Mouse (Mus musculus): Measurements from ENCODE around the gene Ric8a. TPM values are rescaled to one million over a fixed set of nuclear protein-coding genes. Genes with fewer than 3 reads are reported as not detected.

The Ric8a gene
- polyA plus RNA-seq, 1 experiment from 2014 or later, result 53.0 TPM

DNA sequence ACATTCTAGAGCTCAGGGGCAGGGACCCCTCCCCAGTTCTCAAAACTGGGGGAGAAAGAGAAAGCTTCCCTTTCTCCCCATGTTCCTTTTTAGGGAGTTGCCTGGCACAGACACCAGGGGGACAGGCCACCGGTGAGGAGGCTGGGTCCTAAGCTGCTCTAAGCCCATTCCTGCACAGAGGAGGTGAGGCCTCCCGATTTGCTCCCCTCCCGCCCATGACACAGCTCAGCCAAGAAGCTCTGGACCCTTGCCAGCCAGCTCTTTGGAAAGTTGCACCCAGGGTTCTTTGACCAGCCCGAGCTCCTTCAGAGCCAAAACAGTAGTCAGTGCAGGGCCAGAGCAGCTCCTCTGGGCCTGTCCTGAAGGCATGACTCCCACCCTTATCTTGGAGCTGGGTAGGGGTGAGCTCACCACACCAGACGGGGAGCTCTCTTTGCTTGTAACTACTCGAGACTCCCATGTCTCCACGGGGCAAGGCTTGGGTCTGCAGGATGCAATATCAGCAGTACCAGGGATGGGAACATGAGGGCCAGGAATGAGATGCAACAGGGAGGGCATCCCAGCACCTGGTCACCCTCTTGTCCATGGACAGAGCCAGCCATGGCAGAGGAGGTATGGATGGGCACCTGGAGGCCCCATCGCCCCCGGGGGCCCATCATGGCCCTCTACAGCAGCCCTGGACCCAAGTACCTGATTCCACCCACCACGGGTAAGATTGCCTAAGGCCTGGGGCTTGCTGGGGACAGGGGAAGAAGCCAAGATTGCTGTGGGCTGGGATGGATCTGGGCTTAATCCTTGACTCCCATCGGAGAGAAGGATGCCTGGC lies 8.8 kb upstream of the Ric8a start, which contains the start of gene Odf3:
Gene Odf3 (plus strand): TSS at position 51 of the 826 bp plus-strand sequence.
- Histone ChIP-seq H3K9ac (replicated peaks) (peak within 1 kb of the TSS; percentile 18; the same call in 1 of the 2 replicates), H3K27ac (no peak within 1 kb of the TSS), H3K27me3 (peaks cover 26% of the 10 kb centered on the region), H3K4me1 (replicated peaks) (no peaks in the 10 kb centered on the region; the same call in 1 of the 2 replicates), H3K4me2 (no peak within 1 kb of the TSS), H3K4me3 (replicated peaks) (no peak within 1 kb of the TSS), H3K36me3 (peaks cover 18% of the 10 kb centered on the region), H3K9me3 (no peaks in the 10 kb centered on the region)
- 72% methylated on average over 11 of the region's 11 CpGs for WGBS
- ATAC-seq (ENCODE audit: insufficient number of reproducible peaks, insufficient read depth, low FRiP score, low TSS enrichment, low read depth), result no peak

DNA sequence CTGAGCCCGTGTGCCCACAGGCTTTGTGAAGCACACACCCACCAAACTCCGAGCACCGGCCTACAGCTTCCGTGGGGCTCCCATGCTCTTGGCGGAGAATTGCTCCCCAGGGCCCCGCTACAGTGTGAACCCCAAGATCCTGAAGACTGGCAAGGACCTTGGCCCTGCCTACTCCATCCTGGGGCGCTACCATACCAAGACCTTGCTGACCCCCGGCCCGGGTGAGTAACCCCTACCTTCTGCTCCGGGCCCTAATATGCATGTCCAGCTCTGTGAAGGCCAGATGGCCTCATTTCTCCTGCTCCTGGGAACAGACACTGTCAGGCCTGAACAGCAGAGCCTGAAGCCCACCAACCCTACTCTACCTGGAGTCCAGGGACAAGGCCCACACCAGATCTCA lies 8.2 kb upstream of the Ric8a start:
- H3K36me3 ChIP-seq, result peaks cover 24% of the 10 kb centered on the region
- WGBS, result 91% methylated on average over 10 of the region's 10 CpGs
- no peak for ATAC-seq (ENCODE audit: insufficient number of reproducible peaks, insufficient read depth, low FRiP score, low TSS enrichment, low read depth)

DNA sequence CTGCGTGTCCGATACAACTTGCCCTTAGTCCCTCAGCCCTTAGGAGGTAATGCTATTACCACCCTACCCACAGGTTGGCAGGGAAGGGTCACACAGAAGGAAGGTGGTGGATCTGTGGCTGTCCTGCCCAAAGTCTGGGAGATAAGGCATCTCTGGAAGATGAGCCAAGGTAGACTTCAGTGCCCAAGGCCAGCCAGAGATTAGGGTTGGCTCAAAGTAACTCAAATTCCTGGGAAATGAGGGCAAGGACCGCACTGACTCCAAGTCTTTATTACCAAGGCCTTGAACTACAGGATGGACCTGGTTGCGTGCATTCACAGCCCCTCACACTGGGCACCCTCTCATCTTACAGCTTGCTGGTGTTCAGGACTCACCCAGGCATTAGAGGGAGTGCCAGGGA lies 4.8 kb upstream of the Ric8a start:
- Histone ChIP-seq H3K9ac (replicated peaks) (no peak overlapping the region), H3K4me1 (replicated peaks) (peaks cover 9% of the 10 kb centered on the region), H3K9me3 (no peaks in the 10 kb centered on the region), H3K36me3 (peaks cover 35% of the 10 kb centered on the region), H3K27ac (no peak overlapping the region), H3K4me2 (no peak overlapping the region), H3K27me3 (peaks cover 5% of the 10 kb centered on the region; the same call in 1 of the 2 replicates), H3K4me3 (replicated peaks) (no peak overlapping the region)
- WGBS, result 97% methylated on average over 4 of the region's 4 CpGs
- ATAC-seq (ENCODE audit: insufficient number of reproducible peaks, insufficient read depth, low FRiP score, low TSS enrichment, low read depth), result no peak

More for the DNA sequence above, 8.2 kb upstream of the Ric8a start:
- no peak overlapping the region; the same call in 1 of the 2 replicates for H3K9ac ChIP-seq (replicated peaks)
- no peak overlapping the region for H3K27ac ChIP-seq
- peaks cover 20% of the 10 kb centered on the region for H3K27me3 ChIP-seq
- H3K4me1 ChIP-seq (replicated peaks), result no peaks in the 10 kb centered on the region; the same call in 1 of the 2 replicates
- H3K4me3 ChIP-seq (replicated peaks), result no peak overlapping the region
- no peak overlapping the region for H3K4me2 ChIP-seq
- H3K9me3 ChIP-seq, result no peaks in the 10 kb centered on the region

DNA sequence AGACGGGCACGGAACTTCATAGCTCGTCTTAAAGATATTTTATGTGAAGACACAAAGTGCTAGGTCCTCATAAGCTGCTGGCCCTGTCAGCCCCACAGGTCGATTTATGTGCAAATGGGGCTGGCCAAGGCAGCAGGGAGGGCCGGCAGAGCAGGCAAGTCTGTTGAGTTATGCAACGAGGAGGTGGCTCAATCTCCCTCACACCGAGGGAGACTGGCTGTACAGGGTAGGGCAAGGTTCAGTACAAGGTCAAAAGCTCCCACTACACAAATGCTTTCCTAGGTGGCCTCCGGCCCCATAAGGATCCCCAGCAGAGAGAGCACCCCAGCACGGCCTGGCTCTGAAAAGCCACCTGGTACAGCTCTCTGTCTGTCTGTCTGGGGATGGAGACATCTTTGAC lies 3.4 kb upstream of the Ric8a start:
- H3K36me3 ChIP-seq, result peaks cover 39% of the 10 kb centered on the region
- ATAC-seq (ENCODE audit: insufficient number of reproducible peaks, insufficient read depth, low FRiP score, low TSS enrichment, low read depth), result no peak
- 87% methylated on average over 9 of the region's 9 CpGs for WGBS
- peaks cover 18% of the 10 kb centered on the region for H3K4me1 ChIP-seq (replicated peaks)
- H3K9me3 ChIP-seq, result no peaks in the 10 kb centered on the region
- H3K27ac ChIP-seq, result no peak overlapping the region
- H3K27me3 ChIP-seq, result no peaks in the 10 kb centered on the region
- H3K4me2 ChIP-seq, result no peak overlapping the region
- no peak overlapping the region for H3K4me3 ChIP-seq (replicated peaks)
- H3K9ac ChIP-seq (replicated peaks), result no peak overlapping the region

DNA sequence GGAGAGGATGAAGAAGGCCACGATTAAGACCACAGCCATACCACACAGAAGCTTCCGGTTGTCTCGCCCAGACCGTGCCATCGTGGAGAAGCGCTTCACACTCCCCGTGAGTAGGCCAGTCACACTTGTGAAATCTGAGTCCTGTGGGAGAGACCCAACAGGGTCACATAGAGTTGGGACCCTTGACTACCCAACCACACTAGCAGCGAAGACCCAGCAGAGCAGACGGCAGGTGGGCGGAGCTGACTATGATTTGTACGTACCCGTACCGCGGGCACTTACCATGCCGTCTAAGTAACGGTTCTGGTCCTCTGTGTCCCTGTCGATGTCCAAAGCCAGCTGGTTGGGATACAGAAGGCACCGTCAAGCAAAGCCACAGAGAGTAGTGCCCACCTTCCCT lies 2.3 kb upstream of the Ric8a start:
- Histone ChIP-seq H3K27ac (no peak overlapping the region), H3K4me3 (replicated peaks) (no peak overlapping the region)

DNA sequence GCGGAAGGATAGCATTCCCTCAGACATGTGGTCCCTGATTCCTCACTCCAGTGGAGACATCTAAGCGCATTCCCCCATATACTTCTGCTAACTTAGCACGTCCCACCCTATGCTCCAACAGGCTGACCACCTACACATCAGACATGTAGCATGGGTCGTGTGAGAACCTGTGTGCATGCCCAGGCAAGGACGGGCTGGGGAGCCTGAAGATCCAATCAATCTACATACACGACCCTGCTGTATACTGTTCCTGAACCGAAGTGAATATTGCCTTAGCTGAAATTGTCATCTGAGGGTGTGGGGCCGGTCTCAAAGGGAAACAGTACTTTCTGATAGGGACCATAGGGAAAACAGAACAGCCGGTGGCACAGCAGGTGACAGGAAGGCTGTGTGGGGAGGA lies 1.6 kb upstream of the Ric8a start:
- H3K27ac ChIP-seq, result no peak overlapping the region
- WGBS, result 72% methylated on average over 9 of the region's 9 CpGs
- ATAC-seq (ENCODE audit: insufficient number of reproducible peaks, insufficient read depth, low FRiP score, low TSS enrichment, low read depth), result no peak

More for the DNA sequence above, 2.3 kb upstream of the Ric8a start:
- peaks cover 50% of the 10 kb centered on the region for H3K36me3 ChIP-seq
- H3K27me3 ChIP-seq, result no peaks in the 10 kb centered on the region
- WGBS, result 92% methylated on average over 18 of the region's 18 CpGs
- H3K9ac ChIP-seq (replicated peaks), result peak overlapping the region; percentile 90; the same call in 1 of the 2 replicates
- no peaks in the 10 kb centered on the region for H3K9me3 ChIP-seq
- H3K4me1 ChIP-seq (replicated peaks), result peaks cover 25% of the 10 kb centered on the region
- no peak for ATAC-seq (ENCODE audit: insufficient number of reproducible peaks, insufficient read depth, low FRiP score, low TSS enrichment, low read depth)
- no peak overlapping the region for H3K4me2 ChIP-seq

DNA sequence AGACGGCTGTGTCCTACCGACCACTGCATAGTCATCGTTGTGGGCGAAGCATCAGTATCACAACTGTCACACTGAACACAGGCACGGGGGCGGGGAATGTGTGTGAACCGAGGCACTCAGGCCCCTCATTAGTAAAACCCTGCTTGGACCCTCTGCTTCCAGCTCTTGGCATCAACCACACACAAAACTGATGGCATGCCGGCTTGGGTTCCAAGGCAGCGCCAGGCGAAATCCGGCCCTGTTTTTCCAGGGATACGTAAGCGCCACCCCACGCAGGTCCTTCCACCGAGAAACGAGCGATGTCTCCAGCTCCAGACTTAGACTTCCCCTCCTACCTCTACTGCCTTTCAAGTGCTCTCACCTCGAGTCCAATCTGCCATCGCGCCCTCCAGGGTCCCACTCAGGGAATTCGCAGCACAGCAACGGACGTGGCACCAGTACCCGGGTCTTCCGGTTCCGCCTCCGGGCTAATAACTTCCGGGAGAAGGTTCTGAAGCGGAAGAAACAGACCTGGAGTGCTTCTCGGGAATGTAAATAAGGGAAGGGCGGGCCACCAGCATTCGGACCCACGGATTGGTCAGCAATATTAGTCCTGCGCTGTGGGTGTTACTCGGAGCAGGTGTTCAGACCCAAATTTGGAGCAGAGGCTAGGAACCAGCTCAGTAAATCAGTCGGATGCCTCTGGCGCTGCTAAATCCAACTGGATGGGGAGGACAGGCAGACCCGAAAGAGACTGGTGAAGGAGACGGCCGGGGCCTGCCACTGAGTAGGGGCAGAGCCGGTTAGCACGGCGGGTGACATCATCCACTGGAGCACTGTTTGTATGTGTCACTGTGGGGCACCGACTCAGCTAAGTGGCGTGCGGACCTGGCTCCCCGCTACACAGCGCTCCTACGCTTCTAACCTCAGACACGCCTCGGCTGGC lies 635 bp upstream of the Ric8a start, which contains the start of gene Gm45785:
Gene Gm45785 (minus strand): TSS at position 472 of the 925 bp plus-strand sequence.
- ATAC-seq (ENCODE audit: insufficient number of reproducible peaks, insufficient read depth, low FRiP score, low TSS enrichment, low read depth), result peak; percentile 74
- H3K9ac ChIP-seq (replicated peaks), result peak within 1 kb of the TSS; percentile 90
- H3K27me3 ChIP-seq, result no peaks in the 10 kb centered on the region
- H3K9me3 ChIP-seq, result no peaks in the 10 kb centered on the region
- peak within 1 kb of the TSS; percentile 100 for H3K4me2 ChIP-seq
- peaks cover 65% of the 10 kb centered on the region for H3K36me3 ChIP-seq
- peaks cover 25% of the 10 kb centered on the region for H3K4me1 ChIP-seq (replicated peaks)
- peak within 1 kb of the TSS; percentile 75 for H3K4me3 ChIP-seq (replicated peaks)
- peak within 1 kb of the TSS; percentile 82 for H3K27ac ChIP-seq
- 1% methylated on average over 51 of the region's 51 CpGs for WGBS

More for the DNA sequence above, 1.6 kb upstream of the Ric8a start:
- no peaks in the 10 kb centered on the region for H3K9me3 ChIP-seq
- H3K4me3 ChIP-seq (replicated peaks), result peak overlapping the region; percentile 75
- peaks cover 25% of the 10 kb centered on the region for H3K4me1 ChIP-seq (replicated peaks)
- H3K36me3 ChIP-seq, result peaks cover 57% of the 10 kb centered on the region
- H3K4me2 ChIP-seq, result peak overlapping the region; percentile 100
- no peaks in the 10 kb centered on the region for H3K27me3 ChIP-seq
- peak overlapping the region; percentile 90 for H3K9ac ChIP-seq (replicated peaks)

DNA sequence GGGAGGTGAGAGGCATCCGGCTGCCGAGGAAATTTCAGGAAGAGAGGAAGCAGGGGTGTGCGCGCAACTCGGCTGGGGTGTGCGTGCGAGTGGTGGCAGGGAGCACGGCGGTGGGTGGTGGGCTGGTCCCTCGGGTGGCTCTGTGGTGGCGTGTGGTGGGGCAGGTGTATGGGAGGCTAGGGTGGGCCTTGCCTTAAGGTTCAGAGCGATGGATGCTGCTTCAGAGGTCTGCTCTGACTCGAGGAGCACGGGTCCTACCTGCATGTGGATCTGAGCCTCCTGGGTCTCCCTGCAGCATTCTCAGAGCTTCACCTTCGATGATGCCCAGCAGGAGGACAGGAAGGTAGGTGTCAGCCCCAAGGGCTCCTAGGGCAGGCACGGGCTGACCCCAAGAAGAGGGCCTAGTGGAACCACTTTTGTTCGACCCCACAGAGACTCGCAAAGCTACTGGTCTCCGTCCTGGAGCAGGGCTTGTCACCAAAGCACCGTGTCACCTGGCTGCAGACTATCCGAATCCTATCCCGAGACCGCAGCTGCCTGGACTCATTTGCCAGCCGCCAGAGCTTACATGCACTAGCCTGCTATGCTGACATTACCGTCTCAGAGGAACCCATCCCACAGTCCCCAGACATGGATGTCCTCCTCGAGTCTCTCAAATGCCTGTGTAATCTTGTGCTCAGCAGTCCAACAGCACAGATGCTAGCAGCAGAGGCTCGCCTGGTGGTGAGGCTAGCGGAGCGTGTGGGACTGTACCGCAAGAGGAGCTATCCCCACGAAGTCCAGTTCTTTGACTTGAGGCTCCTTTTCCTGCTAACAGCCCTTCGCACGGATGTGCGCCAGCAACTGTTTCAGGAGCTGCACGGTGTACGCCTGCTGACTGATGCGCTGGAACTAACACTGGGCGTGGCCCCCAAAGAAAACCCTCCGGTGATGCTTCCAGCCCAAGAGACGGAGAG lies 1.1 kb downstream of the Ric8a start, which contains the start of gene Bet1l:
Gene Bet1l (minus strand): TSS at position 28 of the 956 bp plus-strand sequence.
- peak; percentile 38 for ATAC-seq (ENCODE audit: insufficient number of reproducible peaks, insufficient read depth, low FRiP score, low TSS enrichment, low read depth)
- peaks cover 25% of the 10 kb centered on the region for H3K4me1 ChIP-seq (replicated peaks)
- no peaks in the 10 kb centered on the region for H3K9me3 ChIP-seq
- H3K36me3 ChIP-seq, result peaks cover 66% of the 10 kb centered on the region
- 40% methylated on average over 40 of the region's 40 CpGs for WGBS
- H3K27ac ChIP-seq, result peak within 1 kb of the TSS; percentile 82
- peak within 1 kb of the TSS; percentile 75 for H3K4me3 ChIP-seq (replicated peaks)
- H3K9ac ChIP-seq (replicated peaks), result peak within 1 kb of the TSS; percentile 90
- H3K27me3 ChIP-seq, result no peaks in the 10 kb centered on the region
- H3K4me2 ChIP-seq, result peak within 1 kb of the TSS; percentile 100

DNA sequence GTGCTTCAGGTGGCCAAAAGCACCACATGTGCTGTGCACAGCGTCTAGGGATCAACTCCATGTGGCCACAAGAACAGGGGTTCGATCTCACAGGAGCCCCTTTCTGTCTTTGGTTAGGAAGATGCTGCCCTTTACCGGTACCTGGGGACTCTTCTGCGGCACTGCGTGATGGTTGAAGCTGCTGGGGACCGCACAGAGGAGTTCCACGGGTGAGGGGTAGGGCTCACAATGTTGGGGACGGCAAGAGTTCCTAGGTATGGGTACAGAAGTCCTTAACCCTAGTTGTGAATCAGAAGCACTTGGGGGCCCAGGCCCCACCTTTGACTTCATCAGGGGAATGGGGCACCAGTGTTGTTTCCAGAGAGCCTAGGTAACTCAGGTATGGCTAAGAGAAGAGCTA lies 2.0 kb downstream of the Ric8a start:
- peaks cover 25% of the 10 kb centered on the region for H3K4me1 ChIP-seq (replicated peaks)
- H3K9me3 ChIP-seq, result no peaks in the 10 kb centered on the region
- H3K9ac ChIP-seq (replicated peaks), result no peak overlapping the region
- H3K36me3 ChIP-seq, result peaks cover 65% of the 10 kb centered on the region
- H3K4me2 ChIP-seq, result peak overlapping the region; percentile 100
- 94% methylated on average over 8 of the region's 8 CpGs for WGBS
- peak overlapping the region; percentile 75 for H3K4me3 ChIP-seq (replicated peaks)
- no peaks in the 10 kb centered on the region for H3K27me3 ChIP-seq
- H3K27ac ChIP-seq, result no peak overlapping the region
- no peak for ATAC-seq (ENCODE audit: insufficient number of reproducible peaks, insufficient read depth, low FRiP score, low TSS enrichment, low read depth)

DNA sequence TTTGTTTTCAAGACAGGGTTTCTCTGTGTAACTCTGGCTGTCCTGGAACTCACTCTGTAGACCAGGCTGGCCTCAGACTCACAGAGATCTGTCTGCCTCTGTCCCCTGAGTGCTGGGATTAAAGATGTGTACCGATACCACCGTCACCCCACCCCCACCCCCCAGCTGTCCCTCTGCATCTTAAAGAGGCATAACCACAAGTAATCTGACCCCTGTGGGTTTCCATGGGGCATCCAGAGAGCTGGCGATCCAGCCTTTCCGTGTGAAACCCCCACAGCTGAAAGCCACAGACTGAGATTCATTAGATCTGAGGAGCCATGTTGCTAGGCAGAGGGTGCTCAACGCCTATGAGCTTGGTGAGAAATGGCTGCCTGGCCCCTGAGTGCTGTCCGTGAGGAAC lies 3.2 kb downstream of the Ric8a start:
- Histone ChIP-seq H3K9me3 (no peaks in the 10 kb centered on the region), H3K4me1 (replicated peaks) (peaks cover 23% of the 10 kb centered on the region), H3K4me2 (no peak overlapping the region), H3K36me3 (peaks cover 68% of the 10 kb centered on the region), H3K4me3 (replicated peaks) (no peak overlapping the region), H3K27ac (no peak overlapping the region), H3K9ac (replicated peaks) (no peak overlapping the region), H3K27me3 (no peaks in the 10 kb centered on the region)
- 71% methylated on average over 6 of the region's 6 CpGs for WGBS
- no peak for ATAC-seq (ENCODE audit: insufficient number of reproducible peaks, insufficient read depth, low FRiP score, low TSS enrichment, low read depth)
